Mouse (Mus musculus) MEL (cell line): ENCODE results near the gene Srgap2. TPM values are rescaled to one million over a fixed set of nuclear protein-coding genes. Genes with fewer than 3 reads are reported as not detected.
A peak's percentile ranks its signal among the peaks of the same experiment; 100 is the strongest.

Experiments used
- DNase-seq: peaks from one replicate; pipeline ENCODE4 v3.0.0; 2011; ENCODE audit warnings: low read depth, low spot score
- H3K27ac ChIP-seq: 2 replicates; pipeline ENCODE4 v1.5.1; 2012; ENCODE audit warnings: low read depth, mild to moderate bottlenecking, control low read depth, low read length, moderate library complexity; ENCODE audit not compliant: control insufficient read depth
- H3K27me3 ChIP-seq, 2 experiments: fragments of 150-350 bp in 1 of 2; sonication (generic) in 1 of 2; 2 replicates each; pipeline ENCODE4 v1.6.1; 2012; ENCODE audit warnings: low read length in 2 of 2, mild to moderate bottlenecking in 2 of 2, improper control_type of control experiment in 1 of 2, moderate library complexity in 1 of 2; ENCODE audit not compliant: insufficient read depth in 2 of 2, control insufficient read depth in 1 of 2
- H3K36me3 ChIP-seq, 2 experiments: 2 replicates each; pipeline ENCODE4 v1.6.1; 2012 to 2014; ENCODE audit warnings: low read length in 2 of 2, improper control_type of control experiment in 1 of 2, inconsistent platforms in 1 of 2, mild to moderate bottlenecking in 1 of 2; ENCODE audit not compliant: insufficient read depth in 2 of 2, control insufficient read depth in 1 of 2
- H3K4me1 ChIP-seq, 2 experiments: fragments of 150-350 bp in 1 of 2; sonication (generic) in 1 of 2; 2 replicates each; pipeline ENCODE4 v1.6.1; 2012; ENCODE audit warnings: low read length in 2 of 2, improper control_type of control experiment in 1 of 2, mild to moderate bottlenecking in 1 of 2; ENCODE audit not compliant: insufficient read depth in 2 of 2, control insufficient read depth in 1 of 2
- H3K4me3 ChIP-seq, 2 experiments: fragments of 150-350 bp in 1 of 2; sonication (generic) in 1 of 2; 2 replicates each; pipeline ENCODE4 v1.5.1; 2012; ENCODE audit warnings: low read depth in 2 of 2, low read length in 2 of 2, mild to moderate bottlenecking in 2 of 2, moderate library complexity in 2 of 2, control low read depth in 1 of 2, improper control_type of control experiment in 1 of 2; ENCODE audit not compliant: control insufficient read depth in 1 of 2, insufficient read depth in 1 of 2
- H3K79me2 ChIP-seq: 2 replicates; pipeline ENCODE4 v1.6.1; 2012; ENCODE audit warnings: mild to moderate bottlenecking, low read length, moderate library complexity; ENCODE audit not compliant: control insufficient read depth, poor library complexity, insufficient read depth
- H3K9ac ChIP-seq: 2 replicates; pipeline ENCODE4 v1.6.1; 2012; ENCODE audit warnings: low read depth, mild to moderate bottlenecking, control low read depth, low read length, moderate library complexity; ENCODE audit not compliant: control insufficient read depth, poor library complexity, severe bottlenecking
- H3K9me3 ChIP-seq: fragments of 150-350 bp; sonication (generic); replicated peaks from 2 replicates; pipeline ENCODE4 v1.6.1; 2012; ENCODE audit warnings: mild to moderate bottlenecking, low read length, improper control_type of control experiment, moderate library complexity; ENCODE audit not compliant: insufficient read depth
- CHD1 ChIP-seq: IDR thresholded peaks from 2 replicates; pipeline ENCODE4 v1.6.1; 2012; ENCODE audit warnings: low read depth, mild to moderate bottlenecking, inconsistent platforms, low read length, improper control_type of control experiment
- E2F4 ChIP-seq: IDR thresholded peaks from 2 replicates; pipeline ENCODE4 v1.6.1; 2011; ENCODE audit warnings: low read depth, low read length, improper control_type of control experiment, borderline replicate concordance
- ELF1 ChIP-seq: IDR thresholded peaks from 2 replicates; pipeline ENCODE4 v1.6.1; 2014; ENCODE audit warnings: low read depth, mild to moderate bottlenecking, inconsistent platforms, low read length, improper control_type of control experiment, moderate library complexity
- EP300 ChIP-seq, 2 experiments: IDR thresholded peaks; 2 replicates each; pipeline ENCODE4 v1.6.1; 2011; ENCODE audit warnings: improper control_type of control experiment in 2 of 2, low read length in 2 of 2, low read depth in 1 of 2, mild to moderate bottlenecking in 1 of 2
- ETS1 ChIP-seq: IDR thresholded peaks from 2 replicates; pipeline ENCODE4 v1.6.1; 2012; ENCODE audit warnings: low read depth, mild to moderate bottlenecking, inconsistent platforms, low read length, improper control_type of control experiment, moderate library complexity
- GATA1 ChIP-seq: IDR thresholded peaks from 2 replicates; pipeline ENCODE4 v1.6.1; 2011; ENCODE audit warnings: low read depth, low read length, improper control_type of control experiment
- HCFC1 ChIP-seq: IDR thresholded peaks from 2 replicates; pipeline ENCODE4 v1.6.1; 2012; ENCODE audit warnings: low read depth, mild to moderate bottlenecking, inconsistent platforms, low read length, improper control_type of control experiment, moderate library complexity
- JUND ChIP-seq: IDR thresholded peaks from 2 replicates; pipeline ENCODE4 v1.6.1; 2011; ENCODE audit warnings: low read depth, mild to moderate bottlenecking, improper control_type of control experiment, low read length
- KAT2A ChIP-seq: conservative IDR thresholded peaks from 2 replicates; pipeline ENCODE4 v1.6.1; 2012; ENCODE audit warnings: low read depth, low read length, improper control_type of control experiment, inconsistent platforms
- MAFK ChIP-seq: IDR thresholded peaks from 2 replicates; pipeline ENCODE4 v1.6.1; 2011; ENCODE audit warnings: low read depth, mild to moderate bottlenecking, low read length, improper control_type of control experiment, borderline replicate concordance
- MAZ ChIP-seq: IDR thresholded peaks from 2 replicates; pipeline ENCODE4 v1.6.1; 2012; ENCODE audit warnings: low read depth, mild to moderate bottlenecking, inconsistent platforms, low read length, improper control_type of control experiment
- MEF2A ChIP-seq: IDR thresholded peaks from 2 replicates; pipeline ENCODE4 v1.6.1; 2014; ENCODE audit warnings: low read depth, mild to moderate bottlenecking, inconsistent platforms, low read length, improper control_type of control experiment; ENCODE audit not compliant: poor library complexity, insufficient replicate concordance, severe bottlenecking; ENCODE audit errors: extremely low read depth
- MYC ChIP-seq: IDR thresholded peaks from 2 replicates; pipeline ENCODE4 v1.6.1; 2011; ENCODE audit warnings: low read depth, mild to moderate bottlenecking, low read length, improper control_type of control experiment, moderate library complexity
- NRF1 ChIP-seq: IDR thresholded peaks from 2 replicates; pipeline ENCODE4 v1.6.1; 2014; ENCODE audit warnings: low read depth, mild to moderate bottlenecking, inconsistent platforms, low read length, improper control_type of control experiment, moderate library complexity; ENCODE audit not compliant: poor library complexity, insufficient read depth, severe bottlenecking
- POLR2A ChIP-seq, 2 experiments: IDR thresholded peaks; 2 replicates each; pipeline ENCODE4 v1.6.1; 2011 to 2012; ENCODE audit warnings: low read length in 2 of 2, mild to moderate bottlenecking in 2 of 2, control low read depth in 1 of 2, improper control_type of control experiment in 1 of 2, low read depth in 1 of 2, moderate library complexity in 1 of 2; ENCODE audit not compliant: control insufficient read depth in 1 of 2, insufficient read depth in 1 of 2, poor library complexity in 1 of 2
- POLR2AphosphoS2 ChIP-seq: IDR thresholded peaks from 2 replicates; pipeline ENCODE4 v1.6.1; 2011; ENCODE audit warnings: low read length, improper control_type of control experiment
- RAD21 ChIP-seq: IDR thresholded peaks from 2 replicates; pipeline ENCODE4 v1.6.1; 2011; ENCODE audit warnings: mild to moderate bottlenecking, low read depth, low read length, improper control_type of control experiment
- RCOR1 ChIP-seq: IDR thresholded peaks from 2 replicates; pipeline ENCODE4 v1.6.1; 2012; ENCODE audit warnings: low read depth, mild to moderate bottlenecking, inconsistent platforms, low read length, improper control_type of control experiment
- SIN3A ChIP-seq: IDR thresholded peaks from 2 replicates; pipeline ENCODE4 v1.6.1; 2012; ENCODE audit warnings: low read length, improper control_type of control experiment, inconsistent platforms
- SMC3 ChIP-seq: IDR thresholded peaks from 2 replicates; pipeline ENCODE4 v1.6.1; 2011; ENCODE audit warnings: low read depth, low read length, improper control_type of control experiment
- TAL1 ChIP-seq: IDR thresholded peaks from 2 replicates; pipeline ENCODE4 v1.6.1; 2012; ENCODE audit warnings: mild to moderate bottlenecking, inconsistent platforms, low read length, moderate library complexity, mixed read lengths
- TBP ChIP-seq: IDR thresholded peaks from 2 replicates; pipeline ENCODE4 v1.8.0; 2011; ENCODE audit warnings: low read depth, low read length, improper control_type of control experiment
- TCF12 ChIP-seq: IDR thresholded peaks from 2 replicates; pipeline ENCODE4 v1.6.1; 2014; ENCODE audit warnings: low read depth, mild to moderate bottlenecking, inconsistent platforms, low read length, improper control_type of control experiment, moderate library complexity
- ZC3H11A ChIP-seq: IDR thresholded peaks from 2 replicates; pipeline ENCODE4 v1.6.1; 2012; ENCODE audit warnings: low read depth, mild to moderate bottlenecking, inconsistent platforms, low read length, improper control_type of control experiment
- ZKSCAN1 ChIP-seq: IDR thresholded peaks from 2 replicates; pipeline ENCODE4 v1.6.1; 2012; ENCODE audit warnings: low read depth, mild to moderate bottlenecking, inconsistent platforms, low read length, improper control_type of control experiment, moderate library complexity
- ZMIZ1 ChIP-seq: IDR thresholded peaks from 2 replicates; pipeline ENCODE4 v1.6.1; 2012; ENCODE audit warnings: low read depth, mild to moderate bottlenecking, inconsistent platforms, low read length, improper control_type of control experiment, moderate library complexity
- ZNF384 ChIP-seq: IDR thresholded peaks from 2 replicates; pipeline ENCODE4 v1.6.1; 2012; ENCODE audit warnings: low read depth, mild to moderate bottlenecking, inconsistent platforms, low read length, improper control_type of control experiment
- polyA plus RNA-seq, 2 experiments: library from polyadenylated mRNA; stranded (reverse) in 1 of 2; unstranded in 1 of 2; fragments of >175 nt in 1 of 2; fragments of >200 nt in 1 of 2; gene quantifications; 2 replicates each; pipeline versions ENCODE4 v1.2.1 to v1.2.4; 2012; ENCODE audit warnings: low replicate concordance in 2 of 2, low read depth in 1 of 2; ENCODE audit not compliant: insufficient read length in 2 of 2, insufficient read depth in 1 of 2, missing spikeins in 1 of 2
- total RNA-seq: library from RNA; depleted of rRNA; stranded (reverse); fragments of 300-350 nt; gene quantifications from 2 replicates; pipeline ENCODE4 v1.2.3, GENCODE M21; 2012

Gene Srgap2
- total and polyA plus RNA-seq, 3 experiments, result 9.0 to 25.3 TPM; not detected in 1

DNA sequence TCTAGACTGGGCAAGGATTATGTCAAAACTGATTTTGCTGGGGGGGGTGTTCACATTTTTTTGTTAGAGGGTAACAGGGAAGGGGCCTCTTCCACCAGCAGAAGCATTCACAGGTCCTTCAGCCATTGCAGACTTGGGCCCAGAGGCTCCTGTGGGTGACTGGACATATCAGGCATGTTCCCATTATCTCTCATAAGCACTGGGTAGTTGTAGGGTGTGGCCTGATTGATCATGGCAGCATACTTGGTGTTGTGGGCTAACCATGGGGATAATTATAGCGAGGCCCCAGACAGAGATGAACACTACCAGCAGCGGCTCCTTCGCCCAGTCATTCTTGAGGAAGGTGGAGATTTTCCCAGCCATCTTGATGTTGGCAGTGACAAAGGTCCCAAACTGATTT, 79.8 kb downstream of the Srgap2 start:
- no peak overlapping the region for H3K4me3 ChIP-seq
- peak; percentile 61 for DNase-seq
- H3K27me3 ChIP-seq, result no peaks in the 10 kb centered on the region
- H3K79me2 ChIP-seq, result peaks cover 11% of the 10 kb centered on the region
- H3K27ac ChIP-seq, result no peak overlapping the region
- no peak overlapping the region for H3K9ac ChIP-seq
- peaks cover 9 to 12% of the 10 kb centered on the region in 2 experiments; a peak in 3 of 4 replicates for H3K4me1 ChIP-seq
- TF ChIP-seq POLR2A (IDR thresholded peaks at IDR 0.05; ENCODE audit: control insufficient read depth in 1 of 2, insufficient read depth in 1 of 2, low read depth in 1 of 2, low read length in 2 of 2, poor library complexity in 1 of 2) (no peak), POLR2AphosphoS2 (no peak), RAD21 (no peak), ZC3H11A (no peak), CHD1 (no peak), ELF1 (no peak), JUND (no peak), TAL1 (peak; percentile 57), SIN3A (0 out of 2 replicates have a peak, but pooled peaks have one; percentile 14), KAT2A (no peak), MEF2A (no peak), RCOR1 (peak; percentile 52; the same call in 1 of the 2 replicates), EP300 (IDR thresholded peaks at IDR 0.05; ENCODE audit: low read depth in 1 of 2, low read length in 2 of 2) (peak; percentile 62 to 75), ETS1 (peak; percentile 39; the same call in 1 of the 2 replicates), TBP (no peak), E2F4 (no peak), ZMIZ1 (no peak), GATA1 (peak; percentile 53; the same call in 1 of the 2 replicates), NRF1 (no peak), SMC3 (no peak), TCF12 (peak; percentile 71), ZNF384 (no peak), MAFK (no peak), ZKSCAN1 (no peak), MAZ (no peak), MYC (no peak), HCFC1 (no peak)
- no peaks in the 10 kb centered on the region for H3K9me3 ChIP-seq
- peaks cover 0 to 23% of the 10 kb centered on the region in 2 experiments; a peak in 3 of 4 replicates for H3K36me3 ChIP-seq
